Mouse (Mus musculus): ENCODE measurements around the gene Myrip.
A peak's percentile ranks its signal among the peaks of the same experiment; 100 is the strongest.

Myrip gene

DNA sequence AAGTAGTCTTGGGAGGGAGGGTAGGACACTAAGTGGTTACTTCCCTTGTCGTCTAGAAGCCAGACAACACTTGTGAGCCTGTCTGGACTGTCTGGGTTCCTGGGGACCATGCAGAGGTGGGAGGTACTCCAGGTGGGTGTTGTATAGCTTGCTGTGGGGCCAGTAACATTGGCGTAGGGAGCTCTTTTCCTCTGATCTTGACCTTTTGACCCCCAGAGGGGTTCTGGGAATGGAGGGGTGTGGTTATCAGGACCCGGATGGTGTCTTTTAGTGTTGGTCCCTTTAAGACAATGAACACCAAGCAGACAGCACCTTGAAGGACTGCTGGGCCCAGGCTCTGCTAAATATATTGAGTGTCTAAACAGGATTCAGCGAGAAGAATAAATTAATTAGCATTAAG, 36.9 kb downstream of the Myrip start:
- no peak for DNase-seq (ENCODE audit: low spot score)

DNA sequence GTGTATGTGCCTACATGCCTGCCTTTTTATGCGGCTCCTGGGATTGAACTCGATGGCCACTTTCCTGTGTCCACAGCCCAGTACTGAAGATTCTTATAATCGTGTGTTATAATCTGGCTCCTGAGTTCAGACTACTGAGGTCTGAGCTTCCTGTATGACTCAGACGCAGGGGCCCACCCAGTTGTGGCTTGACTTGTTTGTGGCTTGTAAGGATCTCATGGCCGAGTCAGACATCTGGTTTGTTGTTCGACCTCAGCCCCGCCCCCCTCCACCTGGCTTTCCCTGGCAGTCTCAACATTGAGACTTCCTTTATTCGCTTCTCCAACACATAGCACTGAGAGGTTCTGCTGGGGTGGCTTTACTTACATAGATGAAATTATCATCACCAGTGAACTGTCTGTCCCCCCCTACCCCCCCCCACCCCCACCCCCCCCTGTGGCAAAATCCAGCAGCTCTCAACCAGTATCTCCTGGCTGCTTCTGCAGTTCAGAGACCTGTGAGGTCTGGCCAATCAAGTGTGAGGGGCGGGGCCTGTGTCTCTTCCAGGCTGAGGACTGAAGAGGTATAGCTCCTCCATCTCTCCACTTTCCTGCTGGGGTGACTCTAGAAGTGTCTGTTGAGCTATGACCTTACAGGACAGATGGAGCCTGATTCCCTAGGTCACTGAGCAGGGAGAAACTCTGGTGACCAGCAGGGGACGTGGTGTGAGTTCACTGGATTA, 38.8 kb downstream of the Myrip start:
- no peak for DNase-seq (ENCODE audit: low spot score)

DNA sequence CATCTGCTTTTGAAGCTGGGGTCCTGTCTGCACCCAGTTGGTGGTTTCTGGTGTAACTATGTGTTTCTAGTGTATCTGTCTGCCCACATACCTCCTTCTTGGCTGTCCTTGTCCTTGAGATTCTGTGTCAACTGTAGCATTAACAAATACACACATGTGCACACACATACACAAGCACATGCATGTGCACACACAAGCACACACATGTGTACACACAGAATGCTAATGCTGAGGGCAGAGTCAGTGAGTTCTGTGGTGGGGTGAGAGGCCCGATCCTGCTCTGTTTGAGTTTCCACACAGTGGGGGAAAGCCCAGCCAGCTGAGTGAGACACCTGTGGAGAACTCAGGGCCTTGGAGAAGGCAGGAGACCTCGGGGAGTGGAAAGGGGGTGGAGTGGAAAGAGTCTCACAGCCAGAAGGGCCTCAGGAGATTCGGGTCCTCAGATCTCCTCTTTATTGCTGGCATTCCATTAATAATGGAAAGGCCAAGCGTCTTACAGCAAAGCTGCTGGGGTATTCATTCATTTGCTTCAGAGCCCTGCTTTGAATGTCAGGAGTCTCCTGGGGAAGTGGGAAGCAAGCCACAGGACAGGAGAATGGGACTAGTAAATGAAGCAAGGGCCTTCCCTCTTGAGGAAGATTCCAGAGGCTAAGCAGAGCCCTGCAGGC, 41.9 kb downstream of the Myrip start:
- DNase-seq (ENCODE audit: low spot score): no peak

DNA sequence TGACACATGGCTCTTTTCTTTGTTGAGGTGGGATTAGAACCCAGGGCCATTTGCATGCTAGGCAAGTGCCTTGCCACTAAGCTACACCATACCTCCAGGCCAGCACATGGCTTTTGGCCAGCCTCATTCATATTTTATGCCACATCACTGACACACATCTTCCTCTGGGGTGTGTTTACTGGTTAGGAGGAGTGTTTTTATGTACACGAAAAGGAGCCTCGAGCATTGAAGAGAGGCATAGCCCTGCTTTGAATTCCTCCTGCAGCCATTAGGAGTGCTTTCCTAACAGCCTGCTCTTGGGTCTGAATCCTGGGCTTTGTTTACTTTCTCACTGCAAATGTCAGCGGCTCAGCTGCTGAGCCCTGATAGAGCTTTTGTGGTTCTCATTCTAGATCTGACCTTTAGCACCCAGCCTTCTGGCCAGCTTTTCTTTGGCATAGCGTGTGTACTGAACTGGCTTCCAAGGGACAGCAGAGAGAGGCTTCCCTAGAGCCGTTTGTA, 44.4 kb downstream of the Myrip start:
- DNase-seq (ENCODE audit: low spot score): peak; percentile 73

DNA sequence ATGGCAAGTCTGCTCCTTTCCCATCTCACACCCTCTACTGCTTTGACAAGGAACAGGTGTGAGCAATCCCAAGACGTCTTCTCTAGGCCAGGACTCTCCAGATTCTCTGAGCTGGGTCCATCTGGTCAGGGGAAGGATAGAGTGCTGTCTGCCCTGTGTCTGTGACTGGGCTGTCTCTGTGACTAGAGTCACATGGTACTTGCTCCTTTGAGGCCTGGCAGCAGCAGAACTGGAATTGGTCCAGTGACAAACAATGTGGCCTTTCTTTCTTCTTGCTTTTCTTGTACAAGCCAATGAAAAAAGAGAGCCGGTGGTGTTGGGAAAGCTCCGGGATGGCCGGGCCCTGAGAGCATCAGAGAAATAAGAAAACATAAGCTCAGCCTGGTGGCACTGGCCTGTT, 47.8 kb downstream of the Myrip start:
- DNase-seq (ENCODE audit: low spot score): no peak

DNA sequence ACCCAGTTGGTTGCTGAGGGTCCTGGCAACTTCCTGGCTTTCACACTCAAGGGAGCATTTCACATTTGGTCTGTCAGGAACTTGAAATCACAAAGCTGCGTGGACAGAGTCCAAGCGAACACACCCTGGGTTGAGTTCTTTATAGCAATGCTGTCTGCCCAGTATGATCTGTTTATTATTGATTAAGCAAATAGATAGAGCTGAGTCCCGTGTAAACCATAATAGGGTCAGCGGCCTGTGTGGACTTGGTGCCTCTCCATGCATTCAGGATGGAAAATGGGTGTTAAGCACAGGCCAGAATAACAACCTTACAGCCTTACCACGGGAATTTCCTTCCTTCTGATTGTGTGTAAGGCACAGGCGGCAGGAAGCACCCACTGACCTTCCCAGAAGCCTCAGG, 49.0 kb downstream of the Myrip start:
- peak; percentile 30 for DNase-seq (ENCODE audit: low spot score)

DNA sequence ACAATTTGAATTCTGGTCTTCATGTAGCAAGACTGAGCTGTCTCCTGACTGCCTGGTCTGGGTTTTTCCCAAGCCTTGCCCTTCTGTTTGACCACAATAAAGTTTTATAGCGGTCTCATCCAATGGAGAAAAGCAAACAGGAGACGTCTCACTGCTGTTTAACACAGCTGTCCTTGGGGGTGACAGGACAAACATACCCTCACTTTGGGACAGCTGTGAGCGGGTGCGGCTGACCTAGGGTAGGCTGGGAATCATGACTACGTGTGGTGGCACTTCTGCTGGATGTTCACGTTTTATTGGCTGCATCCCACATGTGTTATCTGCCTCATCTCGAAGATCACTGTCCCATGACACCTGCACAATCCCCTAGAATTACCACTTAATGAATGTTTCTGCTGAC, 49.7 kb downstream of the Myrip start:
- no peak for DNase-seq (ENCODE audit: low spot score)

DNA sequence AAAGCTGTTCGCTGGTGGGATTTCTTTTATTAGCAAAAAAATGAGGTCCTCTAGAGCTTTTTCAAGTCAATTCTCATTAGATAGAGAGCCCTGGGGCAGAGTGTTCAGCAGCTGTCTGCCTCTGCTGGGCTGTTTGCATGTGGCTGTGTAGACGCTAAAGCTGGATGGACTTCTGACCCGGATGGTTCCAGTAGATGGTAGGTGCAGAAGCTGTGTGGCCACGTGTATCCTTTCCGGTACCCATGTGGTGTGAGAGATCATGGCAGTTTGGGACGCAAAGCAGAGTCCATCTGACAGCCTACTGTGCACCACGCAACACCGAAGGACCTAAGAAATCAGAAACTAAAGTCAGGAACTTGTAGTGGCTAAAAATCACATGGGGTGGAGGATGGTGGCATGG, 50.2 kb downstream of the Myrip start:
- DNase-seq (ENCODE audit: low spot score): peak; percentile 36

DNA sequence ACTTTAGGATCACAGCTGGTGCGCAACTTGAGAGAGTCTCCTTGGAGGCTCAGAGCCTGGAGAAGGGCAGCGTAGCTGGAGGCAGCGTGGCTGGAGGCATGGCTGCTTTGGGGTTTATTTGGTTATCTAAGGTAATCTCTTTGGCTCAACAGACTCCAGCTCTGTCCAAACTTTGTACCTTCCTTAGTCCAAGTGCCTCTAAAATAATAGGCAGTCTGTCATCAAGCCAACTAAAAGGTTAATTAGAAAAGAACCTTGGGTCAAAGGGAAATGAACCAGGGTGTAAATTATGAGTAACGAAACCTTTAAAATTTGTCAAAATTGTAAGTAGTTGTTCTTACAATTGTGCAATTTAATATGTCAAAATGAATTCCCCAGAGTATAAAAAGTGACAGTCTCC, 51.7 kb downstream of the Myrip start:
- no peak for DNase-seq (ENCODE audit: low spot score)

DNA sequence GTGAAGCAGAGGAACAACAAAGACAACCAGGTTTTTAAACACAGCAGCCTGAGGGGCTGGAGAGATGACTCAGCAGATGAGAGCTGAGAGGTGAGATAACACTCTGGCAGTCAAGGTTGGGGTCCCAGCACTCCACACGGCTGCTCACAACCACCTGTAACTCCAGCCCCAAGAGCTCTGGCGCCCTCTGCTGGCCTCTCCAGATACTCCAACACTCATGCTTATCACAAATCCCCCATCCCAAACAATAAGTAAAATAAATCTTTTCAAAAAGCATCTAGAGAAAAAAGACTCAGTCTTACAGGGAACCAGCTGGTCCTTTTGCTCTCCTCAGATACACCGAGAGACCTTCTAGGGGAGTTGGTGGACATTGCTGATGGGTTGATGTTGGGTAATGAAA, 52.7 kb downstream of the Myrip start:
- DNase-seq (ENCODE audit: low spot score): no peak

DNA sequence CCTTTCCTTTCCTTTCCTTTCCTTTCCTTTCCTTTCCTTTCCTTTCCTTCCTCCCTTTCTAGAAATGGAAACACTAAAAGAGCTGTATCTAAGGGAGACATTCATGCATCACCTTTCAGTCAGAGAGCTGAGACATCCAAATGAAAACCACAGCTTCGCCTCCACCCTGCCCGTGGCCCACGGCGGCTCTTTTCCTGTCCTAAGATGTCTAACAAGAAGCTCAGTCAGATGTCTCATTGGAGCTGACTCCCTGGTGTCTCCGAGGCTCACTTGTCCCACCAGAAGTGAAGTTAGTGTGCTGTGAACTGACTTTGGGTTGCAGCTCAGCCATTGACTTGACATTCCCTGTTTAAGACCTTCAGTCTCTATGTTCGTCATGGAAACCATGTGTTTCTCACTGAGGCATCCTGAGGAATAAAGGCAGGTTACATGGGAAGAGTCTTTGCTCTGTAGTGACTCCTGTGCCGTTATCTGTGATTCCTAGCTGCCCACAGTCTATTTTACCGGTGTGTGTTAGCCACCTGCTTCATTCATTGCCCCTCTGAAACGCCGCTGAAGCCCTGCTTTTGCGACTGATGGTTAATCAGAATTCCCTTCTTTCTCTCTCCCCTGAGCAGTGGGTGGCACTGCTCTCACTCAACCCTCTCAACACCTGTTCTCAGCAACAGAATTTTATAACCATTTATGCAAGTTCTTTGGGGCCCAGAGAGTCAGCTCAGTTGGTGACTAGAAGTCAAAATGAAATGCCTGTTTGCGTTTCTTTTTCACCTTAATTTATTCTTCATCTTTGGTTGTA, 53.4 kb downstream of the Myrip start:
- no peak for DNase-seq (ENCODE audit: low spot score)

DNA sequence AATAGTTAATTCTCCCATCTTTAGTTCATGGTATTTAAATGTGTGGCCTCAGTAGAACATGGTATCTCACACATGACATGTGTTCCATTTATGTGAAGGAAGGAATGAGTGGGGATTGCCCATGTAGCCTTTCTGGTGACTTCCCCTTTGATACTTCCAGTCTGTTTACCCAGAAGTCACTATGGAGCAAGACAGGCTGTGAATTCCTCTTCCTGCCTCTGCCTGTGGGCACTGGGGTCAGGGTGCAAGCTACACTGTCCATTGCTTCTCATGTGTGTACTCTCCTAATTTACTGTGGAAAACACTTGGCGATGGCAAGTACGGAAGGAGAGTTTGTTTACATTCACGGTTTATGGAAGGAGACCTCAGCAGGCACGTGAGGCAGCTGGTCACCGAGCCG, 55.2 kb downstream of the Myrip start:
- DNase-seq (ENCODE audit: low spot score): no peak

DNA sequence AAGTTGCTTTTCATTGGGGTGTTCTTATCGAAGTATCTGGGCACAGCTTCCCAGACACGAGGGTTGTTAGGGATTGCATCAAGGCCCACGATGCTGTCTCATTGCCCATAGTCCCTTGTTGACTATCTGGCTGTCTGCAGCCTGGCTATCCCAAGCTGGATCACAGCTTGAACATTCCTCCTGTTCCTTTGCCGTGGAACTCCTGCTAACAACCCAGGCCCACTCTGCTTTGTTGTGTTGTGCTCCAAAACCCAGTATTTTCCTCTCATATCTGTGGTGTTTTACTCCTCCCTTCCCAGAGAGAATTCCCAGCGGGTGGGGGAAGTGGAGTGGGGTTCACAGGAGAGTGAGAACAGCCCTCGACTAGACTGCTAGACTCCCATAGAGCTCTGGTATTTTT, 56.7 kb downstream of the Myrip start:
- DNase-seq (ENCODE audit: low spot score): no peak

DNA sequence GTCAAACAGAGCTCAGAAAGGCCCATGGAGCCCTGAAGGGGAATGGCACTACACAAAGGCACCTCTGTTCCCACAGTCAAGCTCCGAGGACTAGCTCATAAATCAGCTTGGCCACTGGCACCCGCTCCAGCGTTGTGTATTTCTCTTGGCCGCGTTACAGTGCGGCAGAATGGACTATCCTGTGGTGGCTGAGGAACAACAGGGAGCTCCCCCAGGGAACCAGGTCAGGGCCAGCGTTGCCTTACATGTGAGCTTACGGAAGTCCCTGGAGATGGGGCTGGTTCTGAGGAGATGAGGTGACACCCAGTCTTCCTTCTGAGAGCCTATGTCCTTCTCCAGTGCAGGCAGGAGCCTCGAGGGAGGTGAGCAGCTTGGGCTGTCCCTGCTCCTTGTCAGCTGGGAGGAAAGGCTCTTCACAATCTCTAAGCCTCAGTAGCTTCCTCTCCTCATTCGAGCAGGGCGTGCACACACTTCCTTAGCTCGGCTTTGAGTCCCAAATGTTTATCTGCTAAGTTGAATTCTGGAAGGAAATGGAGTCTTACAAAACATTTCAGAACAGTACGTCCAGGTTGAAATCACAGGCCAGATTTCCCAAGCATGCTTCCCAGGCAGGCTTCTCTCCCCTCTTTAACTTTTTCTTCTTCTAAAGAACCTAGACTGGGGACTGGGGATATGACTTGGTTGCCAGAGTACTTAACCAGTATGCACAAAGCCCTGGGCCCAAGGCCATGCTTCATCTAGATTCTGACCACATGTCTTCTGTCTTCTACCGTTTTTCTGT, 59.3 kb downstream of the Myrip start:
- DNase-seq (ENCODE audit: low spot score): no peak

DNA sequence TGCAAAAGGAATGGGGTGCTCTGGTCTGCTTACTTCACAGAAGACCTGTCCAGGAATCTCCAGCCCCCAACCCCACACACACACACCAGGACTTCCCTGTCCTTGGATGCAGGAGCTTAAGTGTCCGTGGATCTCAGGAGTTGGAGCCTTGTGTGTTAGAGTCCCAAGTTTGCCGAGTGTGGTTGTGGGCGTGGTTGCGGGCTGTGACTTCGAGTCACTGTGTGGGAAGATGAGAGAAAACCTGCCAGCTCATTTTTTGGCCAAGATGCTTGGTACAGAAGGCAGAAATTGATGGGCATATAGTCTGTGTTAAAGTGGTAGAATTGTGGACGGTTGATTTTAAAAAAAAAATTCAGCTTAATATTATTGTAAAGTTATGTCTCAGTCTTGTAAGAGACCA, 60.3 kb downstream of the Myrip start:
- DNase-seq (ENCODE audit: low spot score): no peak

DNA sequence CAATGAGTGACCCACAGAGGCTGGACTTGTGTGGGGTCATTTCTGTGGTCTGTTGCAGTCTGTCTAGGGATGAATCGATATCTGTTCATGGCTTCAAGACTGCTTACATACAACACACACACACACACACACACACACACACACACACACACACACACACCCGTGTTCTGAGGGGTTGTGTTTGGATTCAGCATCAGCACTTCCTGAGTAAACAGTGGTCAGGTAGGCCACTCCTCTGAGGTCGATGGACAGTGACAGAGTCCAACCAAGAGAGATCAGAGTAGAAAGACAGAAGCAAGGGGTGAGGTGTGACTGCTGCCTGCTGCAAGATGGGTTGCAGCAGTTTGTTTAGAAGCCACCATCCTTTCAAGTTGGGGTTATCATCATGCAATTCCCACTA, 61.4 kb downstream of the Myrip start:
- peak; percentile 63 for DNase-seq (ENCODE audit: low spot score)

DNA sequence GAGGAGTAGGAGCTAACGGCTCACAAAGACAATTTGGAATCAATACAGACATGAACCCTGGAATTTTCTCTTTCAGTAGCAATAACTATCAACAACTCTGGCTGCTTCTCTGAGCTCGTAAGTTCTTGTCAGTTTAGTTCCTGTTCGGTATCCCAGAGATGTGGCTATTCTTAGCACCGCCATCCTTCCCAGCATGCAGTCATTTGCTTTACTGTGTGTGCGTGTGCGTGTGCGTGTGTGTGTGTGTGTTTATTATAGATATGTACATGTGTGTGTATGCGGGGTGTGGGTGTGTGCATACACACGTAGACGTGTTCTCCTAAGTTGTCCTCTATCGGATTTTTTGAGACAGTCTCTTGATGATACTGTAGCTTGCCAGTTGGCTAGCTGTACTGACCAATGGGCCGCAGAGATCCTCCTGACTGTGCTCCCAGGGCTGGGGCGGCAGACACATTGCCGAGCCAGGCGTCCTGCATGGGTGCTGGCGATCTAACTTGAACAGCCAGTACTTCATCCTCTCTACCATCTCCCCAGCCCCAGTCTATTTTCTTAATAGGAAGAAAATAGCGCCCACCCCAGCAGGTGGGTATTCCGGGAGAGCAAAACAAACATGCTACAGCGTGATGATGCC, 63.5 kb downstream of the Myrip start:
- no peak for DNase-seq (ENCODE audit: low spot score)

DNA sequence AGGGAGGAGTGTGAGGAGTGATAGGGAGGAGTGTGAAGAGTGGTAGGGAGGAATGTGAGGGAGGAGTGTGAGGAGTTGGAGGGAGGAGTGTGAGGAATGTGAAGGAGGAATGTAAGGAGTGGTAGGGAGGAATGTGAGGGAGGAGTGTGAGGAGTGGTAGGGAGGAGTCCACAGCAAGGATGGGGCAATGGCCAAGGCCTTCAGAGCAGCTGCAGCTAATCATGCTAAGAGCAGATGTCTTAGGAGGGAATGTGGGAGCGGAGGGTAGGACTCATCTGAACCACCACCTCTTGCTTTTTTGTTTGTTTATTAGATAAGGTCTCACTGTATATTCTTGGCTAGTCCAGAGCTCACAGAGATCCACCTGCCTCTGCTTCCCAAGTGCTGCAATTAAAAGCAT, 66.2 kb downstream of the Myrip start:
- no peak for DNase-seq (ENCODE audit: low spot score)

DNA sequence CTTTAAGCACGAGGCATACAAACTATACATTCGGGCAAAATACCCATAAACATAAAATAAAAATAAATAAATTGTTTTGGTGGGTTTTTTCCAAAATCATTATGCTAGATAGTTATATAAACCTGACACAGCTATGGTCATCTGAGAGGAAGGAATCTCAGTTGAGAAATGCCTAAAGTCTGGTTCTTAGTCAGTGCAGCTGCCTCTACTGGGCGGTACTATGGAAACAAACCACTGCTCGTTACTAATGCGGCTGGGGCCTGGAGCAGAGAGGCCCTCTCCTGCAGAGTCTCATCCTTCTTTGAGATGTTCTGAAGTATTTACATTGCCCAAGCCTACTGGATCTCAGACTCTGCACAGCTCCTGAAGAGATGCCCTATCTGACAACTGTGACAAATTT, 70.3 kb downstream of the Myrip start:
- DNase-seq (ENCODE audit: low spot score): no peak

DNA sequence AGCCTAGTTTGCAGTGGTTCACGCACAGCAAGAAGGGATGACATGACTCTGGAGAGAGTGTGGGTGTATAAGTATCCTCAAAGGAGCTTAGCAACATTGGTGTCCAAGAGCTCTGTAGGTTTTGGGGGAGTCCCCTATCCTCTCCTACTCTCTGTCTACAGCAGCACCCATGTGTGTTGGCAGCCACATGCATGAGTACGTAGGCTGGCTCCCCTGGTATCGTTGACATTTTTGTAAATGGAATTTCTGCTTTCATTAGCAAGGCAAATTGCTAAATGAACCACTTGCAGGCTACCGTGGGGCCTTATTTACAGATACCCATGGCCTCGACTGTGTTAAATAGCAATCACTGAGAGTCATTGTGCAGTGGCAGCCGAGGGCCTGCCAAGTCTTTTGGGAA, 71.0 kb downstream of the Myrip start:
- no peak for DNase-seq (ENCODE audit: low spot score)

DNA sequence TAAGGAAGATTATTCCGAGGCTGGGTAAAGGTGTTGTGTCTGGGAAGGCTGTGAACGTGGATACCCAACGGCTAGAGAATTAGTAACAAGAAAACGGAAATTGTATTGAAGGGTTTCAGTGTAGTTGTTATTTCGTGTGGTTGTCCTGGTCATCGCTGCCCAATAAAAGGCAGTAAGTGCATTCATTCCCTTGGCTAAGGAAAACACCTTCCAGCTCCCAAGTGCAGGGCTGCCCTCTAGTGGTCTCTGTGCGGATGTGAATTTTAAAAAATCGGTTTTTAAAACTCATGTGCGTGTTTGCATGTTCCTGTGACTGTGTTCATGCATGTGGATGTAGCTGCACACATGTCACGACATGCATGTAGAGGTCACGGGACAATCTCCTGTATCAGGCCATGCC, 76.4 kb downstream of the Myrip start:
- peak; percentile 31 for DNase-seq (ENCODE audit: low spot score)

DNA sequence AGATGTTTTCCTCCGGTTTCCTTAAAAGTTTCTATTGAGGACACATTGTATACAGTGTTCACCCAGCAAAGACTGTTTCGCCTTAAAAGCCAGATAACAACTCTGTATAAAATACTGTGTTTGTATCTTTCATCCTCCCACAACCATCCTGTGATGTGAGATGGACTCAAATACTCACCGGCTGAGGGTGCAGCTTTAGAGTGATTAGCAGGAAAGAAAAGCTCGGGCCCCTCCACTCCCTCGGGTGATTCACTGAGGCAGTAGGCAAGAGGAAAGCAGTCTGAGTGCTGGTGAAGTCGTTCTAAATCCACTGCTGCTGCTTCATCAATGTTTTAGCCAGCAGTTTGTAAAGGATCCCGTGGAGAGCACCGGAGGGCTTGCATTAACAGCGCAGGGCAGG, 93.9 kb downstream of the Myrip start:
- DNase-seq (ENCODE audit: low spot score): no peak

Data from yolk sac, embryonic 10.5 days (tissue).